Mouse (Mus musculus) neural tube, embryonic 14.5 days (tissue): ENCODE measurements around the gene Nup98. TPM values are rescaled to one million over a fixed set of nuclear protein-coding genes. Genes with fewer than 3 reads are reported as not detected.

Source experiments
- ATAC-seq: fragments of 200-750 bp; cut with Nextera tagmentation; 2 replicates; pipeline ENCODE4 v1.8.0; 2017; ENCODE audit warnings: low read depth, mild to moderate bottlenecking, moderate TSS enrichment, moderate library complexity
- H3K27ac ChIP-seq: fragments of 300-500 bp; sonication (generic); 2 replicates; pipeline ENCODE4 v1.5.1; 2014; ENCODE audit warnings: low read depth, mild to moderate bottlenecking, control low read depth, low read length, moderate library complexity, mixed read lengths
- H3K27me3 ChIP-seq: fragments of 300-500 bp; sonication (generic); 2 replicates; pipeline ENCODE4 v1.6.1; 2014; ENCODE audit warnings: low read length; ENCODE audit not compliant: control insufficient read depth, insufficient read depth
- H3K36me3 ChIP-seq: fragments of 300-500 bp; sonication (generic); 2 replicates; pipeline ENCODE4 v1.6.1; 2014; ENCODE audit warnings: low read length, mixed read lengths; ENCODE audit not compliant: control insufficient read depth, insufficient read depth
- H3K4me1 ChIP-seq: fragments of 300-500 bp; sonication (generic); 2 replicates; pipeline ENCODE4 v1.6.1; 2014; ENCODE audit warnings: low read length; ENCODE audit not compliant: control insufficient read depth, insufficient read depth
- H3K4me2 ChIP-seq: fragments of 300-500 bp; sonication (generic); 2 replicates; pipeline ENCODE4 v1.6.1; 2014; ENCODE audit warnings: mild to moderate bottlenecking, low read depth, low read length, control low read depth
- H3K4me3 ChIP-seq: fragments of 300-500 bp; sonication (generic); 2 replicates; pipeline ENCODE4 v1.5.1; 2014; ENCODE audit warnings: low read depth, low read length, control low read depth, mixed read lengths
- H3K9ac ChIP-seq: fragments of 300-500 bp; sonication (generic); replicated peaks from 2 replicates; pipeline ENCODE4 v1.6.1; 2014; ENCODE audit warnings: low read depth, mild to moderate bottlenecking, control low read depth, low read length, mixed read lengths
- H3K9me3 ChIP-seq: fragments of 300-500 bp; sonication (generic); 2 replicates; pipeline ENCODE4 v1.6.1; 2016; ENCODE audit warnings: low read length; ENCODE audit not compliant: control insufficient read depth
- WGBS: fragments of 180-500 bp; shearing (Covaris S2); extraction: QIAGEN DNeasy Blood & Tissue Kit; methylation state at CpG from one replicate; pipeline ENCODE4 v1.1.7; 2014; 5-methylcytosine and 5-hydroxymethylcytosine counted together
- polyA plus RNA-seq: library from polyadenylated mRNA; unstranded; fragments of >200 nt; fragmentation: Nextera tagmentation; extraction: Ambion mirVana; gene quantifications from 2 replicates; pipeline ENCODE4 v1.2.1, GENCODE M21; 2014

Gene Nup98
- polyA plus RNA-seq, 1 experiment from 2014 or later, result 26.8 TPM

GRCm38 (mm10) chr7:102242371-102242770 is 32.4 kb upstream of the Nup98 start:
- no peak overlapping the region for H3K27ac ChIP-seq
- no peak for ATAC-seq

GRCm38 (mm10) chr7:102239591-102239990 is 29.6 kb upstream of the Nup98 start:
- no peaks in the 10 kb centered on the region for H3K4me1 ChIP-seq
- H3K9me3 ChIP-seq, result no peaks in the 10 kb centered on the region
- H3K4me2 ChIP-seq, result no peak overlapping the region
- 0 out of 2 replicates have a peak, but pooled peaks cover 6% of the 10 kb centered on the region for H3K36me3 ChIP-seq
- ATAC-seq, result no peak
- 98% methylated on average over 16 of the region's 16 CpGs for WGBS
- no peak overlapping the region; the same call in 1 of the 2 replicates for H3K27ac ChIP-seq
- H3K9ac ChIP-seq, result no peak overlapping the region
- no peaks in the 10 kb centered on the region for H3K27me3 ChIP-seq
- H3K4me3 ChIP-seq, result no peak overlapping the region

More at GRCm38 (mm10) chr7:102242371-102242770, 32.4 kb upstream of the Nup98 start:
- Histone ChIP-seq H3K4me1 (no peaks in the 10 kb centered on the region), H3K4me3 (no peak overlapping the region), H3K9ac (no peak overlapping the region), H3K4me2 (no peak overlapping the region), H3K36me3 (0 out of 2 replicates have a peak, but pooled peaks cover 6% of the 10 kb centered on the region), H3K27me3 (no peaks in the 10 kb centered on the region), H3K9me3 (no peaks in the 10 kb centered on the region)
- WGBS, result 93% methylated on average over 5 of the region's 5 CpGs

GRCm38 (mm10) chr7:102238686-102239286 is 28.8 kb upstream of the Nup98 start:
- Histone ChIP-seq H3K9me3 (no peaks in the 10 kb centered on the region), H3K4me3 (no peak overlapping the region), H3K36me3 (0 out of 2 replicates have a peak, but pooled peaks cover 6% of the 10 kb centered on the region), H3K9ac (no peak overlapping the region), H3K4me2 (no peak overlapping the region), H3K27ac (no peak overlapping the region), H3K27me3 (no peaks in the 10 kb centered on the region), H3K4me1 (no peaks in the 10 kb centered on the region)
- 84% methylated on average over 8 of the region's 8 CpGs for WGBS
- ATAC-seq, result no peak

GRCm38 (mm10) chr7:102233059-102233458 is 23.1 kb upstream of the Nup98 start:
- no peak for ATAC-seq

GRCm38 (mm10) chr7:102229814-102230213 is 19.8 kb upstream of the Nup98 start:
- Histone ChIP-seq H3K4me2 (no peak overlapping the region), H3K9ac (no peak overlapping the region), H3K36me3 (no peaks in the 10 kb centered on the region), H3K4me1 (no peaks in the 10 kb centered on the region), H3K27me3 (no peaks in the 10 kb centered on the region), H3K4me3 (no peak overlapping the region), H3K27ac (no peak overlapping the region), H3K9me3 (no peaks in the 10 kb centered on the region)
- ATAC-seq, result no peak
- 97% methylated on average over 6 of the region's 6 CpGs for WGBS

More at GRCm38 (mm10) chr7:102233059-102233458, 23.1 kb upstream of the Nup98 start:
- WGBS, result 78% methylated on average over 4 of the region's 4 CpGs
- no peaks in the 10 kb centered on the region for H3K27me3 ChIP-seq
- no peak overlapping the region for H3K4me3 ChIP-seq
- no peak overlapping the region for H3K4me2 ChIP-seq
- no peaks in the 10 kb centered on the region for H3K36me3 ChIP-seq
- H3K4me1 ChIP-seq, result no peaks in the 10 kb centered on the region
- H3K9ac ChIP-seq, result no peak overlapping the region
- no peak overlapping the region for H3K27ac ChIP-seq
- H3K9me3 ChIP-seq, result no peaks in the 10 kb centered on the region

GRCm38 (mm10) chr7:102228049-102228670 is 18.2 kb upstream of the Nup98 start:
- Histone ChIP-seq H3K36me3 (no peaks in the 10 kb centered on the region), H3K4me1 (no peaks in the 10 kb centered on the region), H3K27me3 (no peaks in the 10 kb centered on the region), H3K9me3 (no peaks in the 10 kb centered on the region), H3K27ac (no peak overlapping the region), H3K4me3 (no peak overlapping the region), H3K9ac (no peak overlapping the region), H3K4me2 (no peak overlapping the region)
- no peak for ATAC-seq
- WGBS, result 97% methylated on average over 4 of the region's 4 CpGs

GRCm38 (mm10) chr7:102226051-102226450 is 16.1 kb upstream of the Nup98 start:
- H3K4me2 ChIP-seq, result no peak overlapping the region
- no peak overlapping the region for H3K27ac ChIP-seq
- no peak for ATAC-seq
- H3K36me3 ChIP-seq, result no peaks in the 10 kb centered on the region
- H3K9ac ChIP-seq, result no peak overlapping the region
- no peaks in the 10 kb centered on the region for H3K9me3 ChIP-seq
- no peaks in the 10 kb centered on the region for H3K27me3 ChIP-seq
- WGBS, result 95% methylated on average over 6 of the region's 6 CpGs
- no peak overlapping the region for H3K4me3 ChIP-seq
- no peaks in the 10 kb centered on the region for H3K4me1 ChIP-seq

GRCm38 (mm10) chr7:102223883-102224738 is 14.1 kb upstream of the Nup98 start:
- Histone ChIP-seq H3K9ac (no peak overlapping the region), H3K4me1 (no peaks in the 10 kb centered on the region), H3K9me3 (no peaks in the 10 kb centered on the region), H3K36me3 (no peaks in the 10 kb centered on the region), H3K4me2 (no peak overlapping the region), H3K27me3 (no peaks in the 10 kb centered on the region), H3K4me3 (no peak overlapping the region), H3K27ac (no peak overlapping the region)
- WGBS, result 88% methylated on average over 5 of the region's 5 CpGs
- no peak for ATAC-seq
